Mouse (Mus musculus) embryonic fibroblast, embryonic 13.5 days (primary cell): ENCODE measurements at regions not wholly inside any gene's neighbourhood (a gene's known extent, or its start where the extent isn't known, plus 50 kb on each side); places are given as distances from the start of the nearest gene placed in this dataset.

ENCODE experiments used
- H3K27ac ChIP-seq: 2 replicates; pipeline ENCODE4 v1.5.1; 2012; ENCODE audit warnings: low read length, control low read depth, inconsistent platforms; ENCODE audit not compliant: insufficient read depth
- H3K4me1 ChIP-seq: 2 replicates; pipeline ENCODE4 v1.6.1; 2011; ENCODE audit warnings: low read length; ENCODE audit not compliant: control insufficient read depth, insufficient read depth
- H3K4me3 ChIP-seq: 2 replicates; pipeline ENCODE4 v1.5.1; 2011; ENCODE audit warnings: mild to moderate bottlenecking, control low read depth, low read length; ENCODE audit not compliant: insufficient read depth
- CTCF ChIP-seq: IDR thresholded peaks from 2 replicates; pipeline ENCODE4 v1.5.1; 2011; ENCODE audit warnings: mild to moderate bottlenecking, control low read depth, low read length, moderate library complexity, borderline replicate concordance; ENCODE audit not compliant: insufficient read depth
- POLR2A ChIP-seq: IDR thresholded peaks from 2 replicates; pipeline ENCODE4 v1.6.1; 2011; ENCODE audit warnings: low read depth, mild to moderate bottlenecking, control low read depth, low read length, moderate library complexity

GRCm38 (mm10) chr14:120560416-120560815 lies 82.2 kb downstream of the Rap2a start:
- Histone ChIP-seq H3K4me1 (peaks cover 3% of the 10 kb centered on the region; the same call in 1 of the 2 replicates), H3K4me3 (no peak overlapping the region), H3K27ac (no peak overlapping the region)
- TF ChIP-seq POLR2A (no peak), CTCF (no peak)

- Histone ChIP-seq H3K27ac (no peak overlapping the region; the same call in 1 of the 2 replicates), H3K4me1 (peaks cover 3% of the 10 kb centered on the region; the same call in 1 of the 2 replicates), H3K4me3 (no peak overlapping the region)
- TF ChIP-seq CTCF (no peak), POLR2A (no peak)
Observed at GRCm38 (mm10) chr14:120560987-120561386, 82.7 kb downstream of the Rap2a start.

- TF ChIP-seq POLR2A (no peak), CTCF (no peak)
- no peak overlapping the region for H3K4me3 ChIP-seq
- no peaks in the 10 kb centered on the region; the same call in 1 of the 2 replicates for H3K4me1 ChIP-seq
- no peak overlapping the region for H3K27ac ChIP-seq
Observed at GRCm38 (mm10) chr14:120566945-120567344, 88.7 kb downstream of the Rap2a start.

GRCm38 (mm10) chr14:120568054-120568453 lies 89.8 kb downstream of the Rap2a start:
- TF ChIP-seq CTCF (no peak), POLR2A (no peak)
- Histone ChIP-seq H3K4me1 (no peaks in the 10 kb centered on the region; the same call in 1 of the 2 replicates), H3K27ac (no peak overlapping the region), H3K4me3 (no peak overlapping the region)

- H3K4me1 ChIP-seq: no peaks in the 10 kb centered on the region; the same call in 1 of the 2 replicates
- no peak overlapping the region for H3K27ac ChIP-seq
- TF ChIP-seq CTCF: no peak
- no peak for TF ChIP-seq POLR2A
- H3K4me3 ChIP-seq: no peak overlapping the region
Observed at GRCm38 (mm10) chr14:120572238-120572637, 94.0 kb downstream of the Rap2a start.

- Histone ChIP-seq H3K4me3 (no peak overlapping the region), H3K4me1 (no peaks in the 10 kb centered on the region; the same call in 1 of the 2 replicates), H3K27ac (no peak overlapping the region)
- TF ChIP-seq CTCF: no peak
- TF ChIP-seq POLR2A: no peak
Observed at GRCm38 (mm10) chr14:120575202-120575601, 97.0 kb downstream of the Rap2a start.

GRCm38 (mm10) chr14:120578352-120579080 lies 100.3 kb downstream of the Rap2a start:
- H3K4me1 ChIP-seq: no peaks in the 10 kb centered on the region
- H3K27ac ChIP-seq: no peak overlapping the region
- H3K4me3 ChIP-seq: no peak overlapping the region
- TF ChIP-seq CTCF (no peak), POLR2A (no peak)

GRCm38 (mm10) chr14:120583807-120584206 lies 105.6 kb downstream of the Rap2a start:
- H3K4me1 ChIP-seq: no peaks in the 10 kb centered on the region
- TF ChIP-seq CTCF: no peak
- no peak for TF ChIP-seq POLR2A
- no peak overlapping the region for H3K27ac ChIP-seq
- H3K4me3 ChIP-seq: no peak overlapping the region

GRCm38 (mm10) chr14:120592191-120592590 lies 113.9 kb downstream of the Rap2a start:
- H3K4me1 ChIP-seq: no peaks in the 10 kb centered on the region
- no peak overlapping the region for H3K27ac ChIP-seq
- no peak for TF ChIP-seq POLR2A
- TF ChIP-seq CTCF: no peak
- H3K4me3 ChIP-seq: no peak overlapping the region

- Histone ChIP-seq H3K27ac (no peak overlapping the region), H3K4me3 (no peak overlapping the region), H3K4me1 (no peaks in the 10 kb centered on the region)
- TF ChIP-seq CTCF (no peak), POLR2A (no peak)
Observed at GRCm38 (mm10) chr14:120600414-120600935, 122.2 kb downstream of the Rap2a start.
